Mouse (Mus musculus): Measurements from ENCODE around the gene Fam13a. TPM values are rescaled to one million over a fixed set of nuclear protein-coding genes. Genes with fewer than 3 reads are reported as not detected.
A peak's percentile ranks its signal among the peaks of the same experiment; 100 is the strongest.

Gene Fam13a
- total and polyA plus RNA-seq, 3 experiments, result 0.33 TPM; not detected in 2

DNA sequence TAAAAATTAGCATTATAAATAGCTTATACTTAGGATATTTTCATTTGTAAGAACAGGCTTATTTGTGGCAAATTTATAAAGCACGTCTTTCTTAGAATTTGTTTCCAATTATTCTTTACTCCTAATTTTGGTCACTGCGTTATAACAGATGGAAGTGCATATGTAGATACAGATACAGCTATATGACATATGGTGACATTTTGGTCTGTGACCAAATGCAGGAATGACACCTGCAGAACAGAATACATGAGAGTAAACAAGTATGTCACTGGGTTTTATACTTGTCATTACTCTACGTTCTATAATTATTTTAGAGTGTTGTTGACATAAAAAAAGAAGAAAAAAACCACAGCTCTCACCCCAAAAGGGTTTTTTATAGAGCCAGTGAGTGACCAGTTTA lies 125.3 kb downstream of the Fam13a start:
- ATAC-seq (ENCODE audit: extremely low read depth, insufficient number of reproducible peaks, low FRiP score, poor library complexity, severe bottlenecking), result no peak
- TF ChIP-seq GATA1 (IDR thresholded peaks at IDR 0.05; ENCODE audit: borderline replicate concordance, low read length), result no peak
- no peak for TF ChIP-seq GATA2 (IDR thresholded peaks at IDR 0.05; ENCODE audit: borderline replicate concordance, low read depth, low read length)
- TF ChIP-seq TAL1 (conservative IDR thresholded peaks at IDR 0.05; ENCODE audit: low read depth, low read length), result no peak
- TF ChIP-seq POLR2AphosphoS5 (IDR thresholded peaks at IDR 0.05; ENCODE audit: insufficient replicate concordance, low read depth, low read length), result no peak
- TF ChIP-seq CTCF (IDR thresholded peaks at IDR 0.05; ENCODE audit: low read depth, low read length), result no peak
- Histone ChIP-seq H3K36me3 (replicated peaks) (no peaks in the 10 kb centered on the region), H3K9me3 (replicated peaks) (no peaks in the 10 kb centered on the region), H3K27me3 (ENCODE audit: insufficient read depth, low read length) (no peaks in the 10 kb centered on the region), H3K4me3 (ENCODE audit: low read depth, low read length) (no peak overlapping the region), H3K4me1 (ENCODE audit: insufficient read depth, low read depth, low read length) (no peaks in the 10 kb centered on the region)
- no peak for DNase-seq (ENCODE audit: low spot score)

- no peaks in the 10 kb centered on the region for H3K9me3 ChIP-seq (replicated peaks)
- no peak for DNase-seq (ENCODE audit: low spot score)
- H3K36me3 ChIP-seq (replicated peaks), result no peaks in the 10 kb centered on the region
Measured at GRCm38 (mm10) chr6:58896648-58897047, 127.7 kb downstream of the Fam13a start.

DNA sequence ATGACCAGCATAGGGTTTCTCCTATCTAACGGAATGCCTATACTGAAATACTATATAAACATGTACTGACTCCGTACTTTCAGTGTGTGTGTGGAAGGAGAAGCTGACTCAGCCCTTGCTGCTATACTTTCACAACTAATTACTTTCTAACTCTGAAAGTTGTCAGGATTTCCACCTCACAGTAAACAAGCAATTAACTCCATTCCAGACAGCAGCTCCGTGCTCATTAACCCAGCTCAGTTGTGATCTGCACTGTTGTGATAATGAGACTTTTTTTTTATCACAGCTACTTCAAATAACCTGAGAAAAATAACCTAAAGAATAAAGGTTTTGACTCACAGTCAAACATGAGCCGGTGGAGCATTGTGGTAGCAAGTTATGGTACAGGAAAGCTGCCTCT lies 129.4 kb downstream of the Fam13a start:
- no peak for ATAC-seq (ENCODE audit: extremely low read depth, insufficient number of reproducible peaks, low FRiP score, poor library complexity, severe bottlenecking)
- TF ChIP-seq TAL1 (conservative IDR thresholded peaks at IDR 0.05; ENCODE audit: low read depth, low read length) (no peak), POLR2AphosphoS5 (IDR thresholded peaks at IDR 0.05; ENCODE audit: insufficient replicate concordance, low read depth, low read length) (no peak), CTCF (IDR thresholded peaks at IDR 0.05; ENCODE audit: low read depth, low read length) (no peak), GATA2 (IDR thresholded peaks at IDR 0.05; ENCODE audit: borderline replicate concordance, low read depth, low read length) (no peak), GATA1 (IDR thresholded peaks at IDR 0.05; ENCODE audit: borderline replicate concordance, low read length) (no peak)
- Histone ChIP-seq H3K4me1 (ENCODE audit: insufficient read depth, low read depth, low read length) (no peaks in the 10 kb centered on the region), H3K4me3 (ENCODE audit: low read depth, low read length) (no peak overlapping the region), H3K36me3 (replicated peaks) (no peaks in the 10 kb centered on the region), H3K27me3 (ENCODE audit: insufficient read depth, low read length) (no peaks in the 10 kb centered on the region), H3K9me3 (replicated peaks) (no peaks in the 10 kb centered on the region)
- DNase-seq (ENCODE audit: low spot score), result no peak

More at GRCm38 (mm10) chr6:58896648-58897047, 127.7 kb downstream of the Fam13a start:
- no peak overlapping the region for H3K4me3 ChIP-seq (ENCODE audit: low read depth, low read length)
- no peaks in the 10 kb centered on the region for H3K4me1 ChIP-seq (ENCODE audit: insufficient read depth, low read depth, low read length)
- no peaks in the 10 kb centered on the region for H3K27me3 ChIP-seq (ENCODE audit: insufficient read depth, low read length)
- no peak for ATAC-seq (ENCODE audit: extremely low read depth, insufficient number of reproducible peaks, low FRiP score, poor library complexity, severe bottlenecking)
- TF ChIP-seq GATA2 (IDR thresholded peaks at IDR 0.05; ENCODE audit: borderline replicate concordance, low read depth, low read length) (no peak), POLR2AphosphoS5 (IDR thresholded peaks at IDR 0.05; ENCODE audit: insufficient replicate concordance, low read depth, low read length) (no peak), CTCF (IDR thresholded peaks at IDR 0.05; ENCODE audit: low read depth, low read length) (no peak), GATA1 (IDR thresholded peaks at IDR 0.05; ENCODE audit: borderline replicate concordance, low read length) (no peak), TAL1 (conservative IDR thresholded peaks at IDR 0.05; ENCODE audit: low read depth, low read length) (no peak)

- no peak for DNase-seq (ENCODE audit: low spot score)
- Histone ChIP-seq H3K9me3 (replicated peaks) (no peaks in the 10 kb centered on the region), H3K36me3 (replicated peaks) (no peaks in the 10 kb centered on the region), H3K4me1 (ENCODE audit: insufficient read depth, low read depth, low read length) (no peaks in the 10 kb centered on the region), H3K27me3 (ENCODE audit: insufficient read depth, low read length) (no peaks in the 10 kb centered on the region), H3K4me3 (ENCODE audit: low read depth, low read length) (no peak overlapping the region)
- ATAC-seq (ENCODE audit: extremely low read depth, insufficient number of reproducible peaks, low FRiP score, poor library complexity, severe bottlenecking), result no peak
- no peak for TF ChIP-seq GATA1 (IDR thresholded peaks at IDR 0.05; ENCODE audit: borderline replicate concordance, low read length)
- TF ChIP-seq POLR2AphosphoS5 (IDR thresholded peaks at IDR 0.05; ENCODE audit: insufficient replicate concordance, low read depth, low read length), result no peak
- no peak for TF ChIP-seq CTCF (IDR thresholded peaks at IDR 0.05; ENCODE audit: low read depth, low read length)
- no peak for TF ChIP-seq GATA2 (IDR thresholded peaks at IDR 0.05; ENCODE audit: borderline replicate concordance, low read depth, low read length)
- no peak for TF ChIP-seq TAL1 (conservative IDR thresholded peaks at IDR 0.05; ENCODE audit: low read depth, low read length)
Measured at GRCm38 (mm10) chr6:58893307-58893706, 131.0 kb downstream of the Fam13a start.

- no peak overlapping the region for H3K4me3 ChIP-seq (ENCODE audit: low read depth, low read length)
- no peaks in the 10 kb centered on the region for H3K36me3 ChIP-seq (replicated peaks)
- no peaks in the 10 kb centered on the region for H3K9me3 ChIP-seq (replicated peaks)
- DNase-seq (ENCODE audit: low spot score) (no peak), ATAC-seq (ENCODE audit: extremely low read depth, insufficient number of reproducible peaks, low FRiP score, poor library complexity, severe bottlenecking) (no peak)
- H3K4me1 ChIP-seq (ENCODE audit: insufficient read depth, low read depth, low read length), result no peaks in the 10 kb centered on the region
- no peak for TF ChIP-seq TAL1 (conservative IDR thresholded peaks at IDR 0.05; ENCODE audit: low read depth, low read length)
- no peak for TF ChIP-seq GATA1 (IDR thresholded peaks at IDR 0.05; ENCODE audit: borderline replicate concordance, low read length)
- TF ChIP-seq GATA2 (IDR thresholded peaks at IDR 0.05; ENCODE audit: borderline replicate concordance, low read depth, low read length), result no peak
- no peak for TF ChIP-seq CTCF (IDR thresholded peaks at IDR 0.05; ENCODE audit: low read depth, low read length)
- no peak for TF ChIP-seq POLR2AphosphoS5 (IDR thresholded peaks at IDR 0.05; ENCODE audit: insufficient replicate concordance, low read depth, low read length)
- no peaks in the 10 kb centered on the region for H3K27me3 ChIP-seq (ENCODE audit: insufficient read depth, low read length)
Measured at GRCm38 (mm10) chr6:58889917-58890316, 134.4 kb downstream of the Fam13a start.

DNA sequence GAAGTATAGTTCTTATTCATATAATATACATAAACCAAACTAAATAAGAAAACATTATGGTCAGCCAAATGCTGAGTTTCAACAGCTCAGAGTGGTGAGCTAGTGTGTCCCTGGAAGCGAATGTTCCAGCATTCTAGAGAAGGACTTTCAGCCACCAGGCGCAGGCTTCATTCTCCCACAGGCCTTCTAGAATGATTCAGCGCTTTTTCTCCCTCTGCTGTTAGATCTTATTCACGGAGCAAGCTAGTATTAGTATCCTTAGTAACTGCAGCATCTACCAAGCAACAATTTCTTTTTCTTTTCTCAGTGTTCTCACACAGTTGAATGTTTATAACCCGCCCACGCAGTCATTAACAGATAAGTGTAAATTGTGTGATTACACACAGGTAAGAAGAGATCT lies 142.1 kb downstream of the Fam13a start:
- no peak overlapping the region for H3K4me3 ChIP-seq (ENCODE audit: low read depth, low read length)
- no peaks in the 10 kb centered on the region for H3K9me3 ChIP-seq (replicated peaks)
- peak; percentile 60; the same call in 1 of the 2 replicates for ATAC-seq (ENCODE audit: extremely low read depth, insufficient number of reproducible peaks, low FRiP score, poor library complexity, severe bottlenecking)
- no peaks in the 10 kb centered on the region; the same call in 1 of the 2 replicates for H3K4me1 ChIP-seq (ENCODE audit: insufficient read depth, low read depth, low read length)
- DNase-seq (ENCODE audit: low spot score), result no peak
- H3K36me3 ChIP-seq (replicated peaks), result no peaks in the 10 kb centered on the region
- peaks cover 5% of the 10 kb centered on the region; the same call in 1 of the 2 replicates for H3K27me3 ChIP-seq (ENCODE audit: insufficient read depth, low read length)
- TF ChIP-seq TAL1 (conservative IDR thresholded peaks at IDR 0.05; ENCODE audit: low read depth, low read length) (no peak), POLR2AphosphoS5 (IDR thresholded peaks at IDR 0.05; ENCODE audit: insufficient replicate concordance, low read depth, low read length) (no peak), GATA2 (IDR thresholded peaks at IDR 0.05; ENCODE audit: borderline replicate concordance, low read depth, low read length) (no peak), CTCF (IDR thresholded peaks at IDR 0.05; ENCODE audit: low read depth, low read length) (no peak), GATA1 (IDR thresholded peaks at IDR 0.05; ENCODE audit: borderline replicate concordance, low read length) (no peak)

Other genes with a start within 250 kb of the Fam13a start
- gene Herc3, start 193.1 kb downstream of the Fam13a start, total RNA-seq (2014; fragmentation: Nextera tagmentation), result 0.53 and 0.68 TPM in 2 replicates
- gene Herc3, start 193.1 kb downstream of the Fam13a start, total RNA-seq (2017), result 4.0 and 5.8 TPM in 2 replicates
- gene Herc3, start 193.1 kb downstream of the Fam13a start, polyA plus RNA-seq (2012), result 0.26 and 0.35 TPM in 2 replicates
- not detected in 2 replicates for gene Nap1l5, start 117.5 kb downstream of the Fam13a start, total RNA-seq (2014; fragmentation: Nextera tagmentation)
- not detected in 2 replicates for gene Nap1l5, start 117.5 kb downstream of the Fam13a start, total RNA-seq (2017)
- gene Nap1l5, start 117.5 kb downstream of the Fam13a start, polyA plus RNA-seq (2012), result not detected in 2 replicates
- gene Tigd2, start 184.3 kb upstream of the Fam13a start, total RNA-seq (2014; fragmentation: Nextera tagmentation), result 23.0 and 23.8 TPM in 2 replicates
- gene Tigd2, start 184.3 kb upstream of the Fam13a start, total RNA-seq (2017), result 27.1 and 29.7 TPM in 2 replicates
- gene Tigd2, start 184.3 kb upstream of the Fam13a start, polyA plus RNA-seq (2012), result 5.7 and 6.2 TPM in 2 replicates